Mouse (Mus musculus) liver, embryonic 15.5 days (tissue): ENCODE measurements around the gene Babam2. TPM values are rescaled to one million over a fixed set of nuclear protein-coding genes. Genes with fewer than 3 reads are reported as not detected.
"Not testable (repeated sequence)": the region's sequence is repeated elsewhere in the genome, so short reads cannot be mapped to it uniquely, and the experiment has no call there.

Experiments used
- ATAC-seq: fragments of 200-750 bp; cut with Nextera tagmentation; 2 replicates; pipeline ENCODE4 v1.8.0; 2017; ENCODE audit warnings: moderate number of reproducible peaks, mild to moderate bottlenecking, moderate library complexity; ENCODE audit not compliant: insufficient read depth
- H3K27ac ChIP-seq: fragments of 300-500 bp; sonication (generic); replicated peaks from 2 replicates; pipeline ENCODE4 v1.5.1; 2015; ENCODE audit warnings: mild to moderate bottlenecking, inconsistent platforms
- H3K27me3 ChIP-seq: fragments of 300-500 bp; sonication (generic); 2 replicates; pipeline ENCODE4 v1.6.1; 2015; ENCODE audit warnings: mild to moderate bottlenecking, inconsistent platforms
- H3K36me3 ChIP-seq: fragments of 300-500 bp; sonication (generic); replicated peaks from 2 replicates; pipeline ENCODE4 v1.6.1; 2015; ENCODE audit warnings: moderate library complexity, mild to moderate bottlenecking, inconsistent platforms
- H3K4me1 ChIP-seq: fragments of 300-500 bp; sonication (generic); replicated peaks from 2 replicates; pipeline ENCODE4 v1.6.1; 2015; ENCODE audit warnings: inconsistent platforms
- H3K4me2 ChIP-seq: fragments of 300-500 bp; sonication (generic); 2 replicates; pipeline ENCODE4 v1.6.1; 2015; ENCODE audit warnings: moderate library complexity, mild to moderate bottlenecking, inconsistent platforms
- H3K4me3 ChIP-seq: fragments of 300-500 bp; sonication (generic); replicated peaks from 2 replicates; pipeline ENCODE4 v1.5.1; 2015; ENCODE audit warnings: mild to moderate bottlenecking, inconsistent platforms
- H3K9ac ChIP-seq: fragments of 300-500 bp; sonication (generic); 2 replicates; pipeline ENCODE4 v1.6.1; 2015; ENCODE audit warnings: moderate library complexity, mild to moderate bottlenecking, inconsistent platforms
- H3K9me3 ChIP-seq: fragments of 300-500 bp; sonication (generic); replicated peaks from 2 replicates; pipeline ENCODE4 v1.6.1; 2016; ENCODE audit warnings: inconsistent platforms
- WGBS: fragments of 180-500 bp; shearing (Covaris S2); methylation state at CpG from one replicate; pipeline ENCODE4 v1.1.7; 2015; ENCODE audit warnings: mixed read lengths; ENCODE audit not compliant: insufficient replicate concordance; 5-methylcytosine and 5-hydroxymethylcytosine counted together
- polyA plus RNA-seq: library from polyadenylated mRNA; unstranded; fragments of >200 nt; fragmentation: Nextera tagmentation; extraction: Ambion mirVana; gene quantifications from 2 replicates; pipeline ENCODE4 v1.2.1, GENCODE M21; 2015

Babam2 gene
- polyA plus RNA-seq, 1 experiment from 2014 or later: 30.8 TPM

- Histone ChIP-seq H3K4me1 (no peaks in the 10 kb centered on the region), H3K36me3 (no peaks in the 10 kb centered on the region), H3K9ac (no peak overlapping the region), H3K4me2 (no peak overlapping the region), H3K4me3 (no peak overlapping the region), H3K9me3 (no peaks in the 10 kb centered on the region), H3K27me3 (no peaks in the 10 kb centered on the region), H3K27ac (no peak overlapping the region)
- ATAC-seq: no peak
- WGBS: 29% methylated on average over 1 of the region's 1 CpGs
Observed at GRCm38 (mm10) chr5:31831587-31831986, 134.1 kb downstream of the Babam2 start.

GRCm38 (mm10) chr5:31835691-31836090, 138.2 kb downstream of the Babam2 start:
- Histone ChIP-seq H3K36me3 (no peaks in the 10 kb centered on the region), H3K4me1 (no peaks in the 10 kb centered on the region), H3K9me3 (no peaks in the 10 kb centered on the region), H3K4me3 (no peak overlapping the region), H3K27ac (no peak overlapping the region), H3K4me2 (no peak overlapping the region), H3K9ac (no peak overlapping the region), H3K27me3 (no peaks in the 10 kb centered on the region)
- 75% methylated on average over 2 of the region's 2 CpGs for WGBS
- no peak for ATAC-seq

GRCm38 (mm10) chr5:31839973-31840372, 142.5 kb downstream of the Babam2 start:
- H3K4me2 ChIP-seq: no peak overlapping the region
- no peaks in the 10 kb centered on the region for H3K36me3 ChIP-seq
- H3K9ac ChIP-seq: no peak overlapping the region
- no peaks in the 10 kb centered on the region for H3K4me1 ChIP-seq
- H3K9me3 ChIP-seq: no peaks in the 10 kb centered on the region
- H3K27ac ChIP-seq: no peak overlapping the region
- H3K27me3 ChIP-seq: no peaks in the 10 kb centered on the region
- H3K4me3 ChIP-seq: no peak overlapping the region
- no peak for ATAC-seq

- no peak for ATAC-seq
- H3K4me3 ChIP-seq: no peak overlapping the region
- H3K36me3 ChIP-seq: no peaks in the 10 kb centered on the region
- WGBS: 50% methylated on average over 1 of the region's 1 CpGs
- H3K27me3 ChIP-seq: no peaks in the 10 kb centered on the region
- H3K9ac ChIP-seq: no peak overlapping the region
- no peak overlapping the region for H3K4me2 ChIP-seq
- no peaks in the 10 kb centered on the region for H3K9me3 ChIP-seq
- no peaks in the 10 kb centered on the region for H3K4me1 ChIP-seq
- no peak overlapping the region for H3K27ac ChIP-seq
Observed at GRCm38 (mm10) chr5:31840406-31840805, 142.9 kb downstream of the Babam2 start.

GRCm38 (mm10) chr5:31844856-31845255, 147.4 kb downstream of the Babam2 start:
- H3K36me3 ChIP-seq: no peaks in the 10 kb centered on the region
- no peak overlapping the region for H3K4me3 ChIP-seq
- WGBS: 73% methylated on average over 3 of the region's 3 CpGs
- H3K4me1 ChIP-seq: no peaks in the 10 kb centered on the region
- H3K27me3 ChIP-seq: no peaks in the 10 kb centered on the region
- H3K27ac ChIP-seq: no peak overlapping the region
- H3K9me3 ChIP-seq: no peaks in the 10 kb centered on the region
- no peak overlapping the region for H3K9ac ChIP-seq
- H3K4me2 ChIP-seq: no peak overlapping the region
- no peak for ATAC-seq

GRCm38 (mm10) chr5:31846971-31847370, 149.5 kb downstream of the Babam2 start:
- H3K9ac ChIP-seq: no peak overlapping the region
- H3K4me2 ChIP-seq: no peak overlapping the region
- H3K36me3 ChIP-seq: no peaks in the 10 kb centered on the region
- no peak for ATAC-seq
- H3K4me1 ChIP-seq: no peaks in the 10 kb centered on the region
- H3K4me3 ChIP-seq: no peak overlapping the region
- H3K9me3 ChIP-seq: no peaks in the 10 kb centered on the region
- no peaks in the 10 kb centered on the region for H3K27me3 ChIP-seq
- H3K27ac ChIP-seq: no peak overlapping the region

GRCm38 (mm10) chr5:31848995-31849394, 151.5 kb downstream of the Babam2 start:
- no peak for ATAC-seq
- Histone ChIP-seq H3K4me2 (no peak overlapping the region), H3K4me3 (no peak overlapping the region), H3K4me1 (no peaks in the 10 kb centered on the region), H3K9me3 (no peaks in the 10 kb centered on the region), H3K36me3 (no peaks in the 10 kb centered on the region), H3K27ac (no peak overlapping the region), H3K27me3 (no peaks in the 10 kb centered on the region), H3K9ac (no peak overlapping the region)

GRCm38 (mm10) chr5:31852786-31853185, 155.3 kb downstream of the Babam2 start:
- H3K9ac ChIP-seq: no peak overlapping the region
- 88% methylated on average over 1 of the region's 1 CpGs for WGBS
- H3K4me3 ChIP-seq: no peak overlapping the region
- H3K4me2 ChIP-seq: no peak overlapping the region
- H3K9me3 ChIP-seq: no peaks in the 10 kb centered on the region
- H3K36me3 ChIP-seq: no peaks in the 10 kb centered on the region
- H3K27me3 ChIP-seq: no peaks in the 10 kb centered on the region
- no peak overlapping the region for H3K27ac ChIP-seq
- no peak for ATAC-seq
- H3K4me1 ChIP-seq: no peaks in the 10 kb centered on the region

- no peak overlapping the region for H3K27ac ChIP-seq
- 70% methylated on average over 1 of the region's 1 CpGs for WGBS
- no peak overlapping the region for H3K4me2 ChIP-seq
Observed at GRCm38 (mm10) chr5:31853831-31854230, 156.3 kb downstream of the Babam2 start.

GRCm38 (mm10) chr5:31858877-31859276, 161.4 kb downstream of the Babam2 start:
- WGBS: 78% methylated on average over 10 of the region's 10 CpGs
- H3K9me3 ChIP-seq, H3K4me3 ChIP-seq, H3K36me3 ChIP-seq, H3K27ac ChIP-seq, H3K4me2 ChIP-seq, H3K4me1 ChIP-seq, H3K27me3 ChIP-seq, ATAC-seq, H3K9ac ChIP-seq: not testable (repeated sequence)

More at GRCm38 (mm10) chr5:31853831-31854230, 156.3 kb downstream of the Babam2 start:
- H3K4me3 ChIP-seq: no peak overlapping the region
- H3K9ac ChIP-seq: no peak overlapping the region
- H3K9me3 ChIP-seq: no peaks in the 10 kb centered on the region
- H3K4me1 ChIP-seq: no peaks in the 10 kb centered on the region
- no peak for ATAC-seq
- no peaks in the 10 kb centered on the region for H3K27me3 ChIP-seq
- no peaks in the 10 kb centered on the region for H3K36me3 ChIP-seq

GRCm38 (mm10) chr5:31860426-31860825, 162.9 kb downstream of the Babam2 start:
- Histone ChIP-seq H3K27ac (no peak overlapping the region), H3K36me3 (no peaks in the 10 kb centered on the region), H3K4me1 (peaks cover 7% of the 10 kb centered on the region; the same call in 1 of the 2 replicates), H3K9ac (no peak overlapping the region), H3K9me3 (no peaks in the 10 kb centered on the region), H3K27me3 (no peaks in the 10 kb centered on the region), H3K4me2 (no peak overlapping the region), H3K4me3 (no peak overlapping the region)
- 31% methylated on average over 1 of the region's 1 CpGs for WGBS
- ATAC-seq: no peak

- Histone ChIP-seq H3K36me3 (no peaks in the 10 kb centered on the region), H3K9ac (no peak overlapping the region), H3K4me3 (no peak overlapping the region), H3K4me2 (no peak overlapping the region), H3K27me3 (no peaks in the 10 kb centered on the region), H3K27ac (no peak overlapping the region), H3K9me3 (no peaks in the 10 kb centered on the region), H3K4me1 (peaks cover 7% of the 10 kb centered on the region; the same call in 1 of the 2 replicates)
- 60% methylated on average over 5 of the region's 5 CpGs for WGBS
- no peak for ATAC-seq
Observed at GRCm38 (mm10) chr5:31860831-31861624, 163.5 kb downstream of the Babam2 start.
